Mouse (Mus musculus) gastrocnemius, postnatal 36 days (tissue): ENCODE measurements at regions not wholly inside any gene's neighbourhood (a gene's known extent, or its start where the extent isn't known, plus 50 kb on each side); places are given as distances from the start of the nearest gene placed in this dataset.
"Not testable (repeated sequence)": the region's sequence is repeated elsewhere in the genome, so short reads cannot be mapped to it uniquely, and the experiment has no call there.

Experiments used
- DNase-seq, 2 experiments: peaks; one replicate each; pipeline ENCODE4 v3.0.0; 2022
- intact Hi-C: fragments of 180-260 bp; cut with DNase I; formaldehyde crosslinking; loops from one replicate; pipeline ENCODE4 v1.15.1; 2025

GRCm38 (mm10) chr7:116596914-116597313, 92.7 kb downstream of the Nucb2 start:
- DNase-seq = no peak
- intact Hi-C loops = no loop called here

DNA sequence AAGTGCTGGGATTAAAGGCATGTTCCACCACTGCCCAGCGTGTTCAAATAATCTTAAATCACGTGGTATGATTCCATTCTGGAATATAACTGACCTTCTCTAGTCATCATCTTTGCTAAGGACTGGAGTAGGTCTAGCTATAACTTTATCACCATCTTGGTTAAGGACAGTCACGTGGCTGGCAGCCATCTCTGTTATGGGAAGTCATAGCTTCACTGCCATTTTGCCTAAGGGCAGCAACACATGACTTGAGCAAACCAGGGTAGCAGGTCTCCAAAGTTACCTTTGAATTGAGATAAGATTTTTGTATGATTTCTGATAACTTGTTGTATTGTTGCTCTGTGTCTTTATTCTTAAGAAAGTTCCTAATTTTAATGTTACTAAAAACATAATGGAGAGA, 96.2 kb downstream of the Nucb2 start:
- intact Hi-C loops = loop anchor here (10.0 kb wide), 1 partner anchor 146 kb away; no protein-coding TSS in a partner anchor
- DNase-seq = no peak

DNA sequence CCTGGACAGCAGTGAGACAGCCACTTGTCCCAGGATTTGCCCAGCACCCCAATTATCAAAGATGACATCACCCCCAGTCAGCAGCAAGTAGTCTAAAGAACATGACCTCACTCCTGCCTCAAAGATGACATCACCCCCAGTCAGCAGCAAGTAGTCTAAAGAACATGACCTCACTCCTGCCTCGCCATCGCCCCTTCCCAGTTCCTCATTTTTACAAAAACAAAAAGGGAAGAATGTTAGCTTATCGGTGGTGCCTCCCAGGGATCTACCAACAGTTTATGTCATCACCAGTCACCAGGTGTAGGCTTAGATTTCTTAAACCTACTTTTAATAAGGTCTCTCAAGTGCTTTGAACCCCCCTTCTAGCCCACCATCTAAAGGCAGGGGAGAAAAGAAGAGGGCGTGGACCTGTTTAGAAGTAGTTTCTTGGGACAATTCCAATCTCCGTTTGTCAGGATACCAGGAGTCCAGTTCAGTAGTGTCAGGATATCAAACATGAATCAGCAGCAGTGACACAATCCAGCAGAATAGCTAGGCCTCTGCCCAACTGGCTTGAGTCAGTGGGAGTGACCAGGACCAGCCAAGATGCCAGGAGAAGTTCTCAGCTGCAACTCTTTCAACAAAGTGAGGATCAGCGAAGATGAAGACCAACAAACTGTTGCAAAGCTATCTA, 99.1 kb downstream of the Nucb2 start:
- DNase-seq = no peak
- intact Hi-C loops = loop anchor here (10.0 kb wide), 1 partner anchor 149 kb away; no protein-coding TSS in a partner anchor

DNA sequence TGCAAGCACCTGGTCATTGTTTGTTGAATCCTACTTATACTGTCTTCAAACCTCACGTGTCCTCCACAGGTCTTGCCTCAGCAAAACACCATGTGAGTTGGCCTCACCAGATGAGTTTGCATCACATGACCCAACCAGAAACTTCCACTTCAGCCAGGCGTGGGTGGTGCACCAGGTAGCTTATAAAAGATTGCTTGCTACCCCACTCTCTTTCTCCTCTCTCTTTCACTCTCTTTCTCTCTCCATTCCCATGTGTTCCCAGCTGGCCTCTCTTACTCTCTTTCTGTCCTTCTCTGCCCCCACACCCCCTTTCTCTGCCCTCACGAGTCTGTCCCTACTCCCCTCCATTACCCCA, 99.6 kb downstream of the Nucb2 start:
- no peak for DNase-seq
- intact Hi-C loops = loop anchor here (10.0 kb wide), 1 partner anchor 149 kb away; no protein-coding TSS in a partner anchor

- intact Hi-C loops = loop anchor here (10.0 kb wide), 1 partner anchor 151 kb away; no protein-coding TSS in a partner anchor
- no peak for DNase-seq
These were observed 102.1 kb downstream of the Nucb2 start for GRCm38 (mm10) chr7:116606255-116606654.

DNA sequence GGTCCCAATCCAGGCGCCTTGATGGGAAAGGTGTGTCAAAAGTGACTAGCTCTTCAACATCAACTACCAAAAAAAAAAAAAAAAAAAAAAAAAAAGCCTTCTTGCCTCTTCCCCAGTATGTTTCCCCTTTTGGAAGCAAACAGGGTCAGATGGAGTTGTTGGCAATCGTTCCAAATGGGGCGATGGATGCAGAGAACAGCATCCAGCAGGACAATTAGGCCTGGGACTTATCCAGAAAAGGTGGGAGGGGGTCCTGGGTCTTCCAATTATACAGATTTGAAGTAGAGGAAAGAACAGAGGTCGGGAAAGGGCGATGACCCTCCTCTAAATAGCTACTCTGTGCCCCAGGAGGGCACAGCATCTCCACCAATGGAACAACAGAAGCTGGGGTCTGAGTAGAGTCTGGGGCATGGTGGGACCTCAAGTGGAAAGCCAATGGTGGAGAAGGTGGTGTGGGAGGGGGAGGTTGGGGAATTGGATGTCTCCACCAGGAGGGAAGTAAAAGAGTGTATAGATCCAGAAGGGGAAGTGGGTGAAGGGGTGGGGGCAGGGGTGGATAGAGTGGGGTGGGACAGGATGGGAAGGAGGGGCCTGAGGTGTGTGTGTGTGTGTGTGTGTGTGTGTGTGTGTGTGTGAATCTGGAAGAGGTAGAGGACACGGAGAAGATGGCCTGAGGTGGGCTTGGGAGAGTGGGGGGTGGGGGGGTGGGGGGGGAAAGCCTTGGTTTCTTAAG, 102.7 kb downstream of the Nucb2 start:
- intact Hi-C loops = loop anchor here (10.0 kb wide), 1 partner anchor 152 kb away; no protein-coding TSS in a partner anchor
- DNase-seq = no peak

- intact Hi-C loops = loop anchor here (2.0 to 10.0 kb wide), 2 partner anchors 77 to 153 kb away; no protein-coding TSS in a partner anchor
These were observed 103.6 kb downstream of the Nucb2 start for GRCm38 (mm10) chr7:116607628-116608225.

DNA sequence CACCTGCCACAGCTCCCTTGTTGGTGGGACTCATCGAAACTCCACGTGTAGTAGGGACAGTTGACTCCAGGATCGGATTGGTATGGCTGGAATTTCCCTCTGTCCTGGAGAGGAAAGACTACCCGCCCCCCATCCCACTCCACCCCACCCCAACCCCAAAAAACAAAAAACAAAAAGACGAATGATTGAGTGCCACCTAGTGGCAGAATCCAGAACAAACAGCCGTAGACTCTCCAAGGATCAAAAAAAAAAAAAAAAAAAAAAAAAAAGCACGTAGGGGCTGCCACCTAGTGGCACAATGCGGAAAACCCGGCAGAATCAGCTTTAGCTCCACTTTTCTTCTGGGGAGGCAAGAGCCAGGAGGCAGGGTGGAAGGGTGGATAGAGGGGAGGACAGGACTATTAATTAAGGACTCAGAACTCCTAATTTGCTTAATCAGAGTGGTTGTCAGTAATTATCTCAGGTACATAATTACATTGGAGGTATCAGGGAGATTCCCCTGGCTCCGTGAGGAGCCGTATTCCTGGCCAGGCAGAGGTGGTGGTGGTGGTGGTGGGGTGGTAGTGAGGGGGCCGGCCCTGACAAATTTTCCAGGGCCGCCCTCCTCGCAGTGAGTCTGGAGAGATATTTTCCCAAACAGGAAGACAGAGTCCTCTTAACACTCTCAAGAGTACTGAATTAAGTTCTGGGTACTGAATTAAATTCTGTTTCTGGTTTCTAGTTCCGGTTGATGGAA, 104.3 kb downstream of the Nucb2 start:
- peak in 1 of 2 experiments; percentile 31 for DNase-seq
- intact Hi-C loops = loop anchor here (2.0 to 10.0 kb wide), 2 partner anchors 78 to 154 kb away; no protein-coding TSS in a partner anchor

More at GRCm38 (mm10) chr7:116607628-116608225, 103.6 kb downstream of the Nucb2 start:
- no peak for DNase-seq

- no peak for DNase-seq
- intact Hi-C loops = loop anchor here (2.0 to 10.0 kb wide), 2 partner anchors 79 to 155 kb away; no protein-coding TSS in a partner anchor
These were observed 105.2 kb downstream of the Nucb2 start for GRCm38 (mm10) chr7:116609406-116609805.

DNA sequence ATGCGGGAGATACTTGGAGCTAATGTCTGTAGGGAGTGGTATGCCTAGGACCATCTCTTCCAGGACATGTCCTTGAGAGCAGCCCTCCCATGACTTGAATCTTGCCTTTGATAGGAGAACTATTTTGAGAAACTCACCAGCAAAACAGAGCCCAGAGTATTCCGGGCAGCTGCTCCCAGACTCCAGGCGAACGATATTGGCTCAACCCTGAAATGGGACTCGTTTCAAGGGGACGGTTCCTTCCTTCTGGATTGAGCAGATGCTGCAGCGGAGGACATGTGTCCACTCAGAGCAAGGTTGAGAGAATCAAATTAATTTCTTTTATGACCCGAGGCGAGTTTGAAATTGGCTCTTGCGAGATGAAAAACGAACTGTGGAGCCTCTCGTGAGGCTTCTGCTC, 105.7 kb downstream of the Nucb2 start:
- no peak for DNase-seq
- intact Hi-C loops = loop anchor here (2.0 to 10.0 kb wide), 2 partner anchors 79 to 155 kb away; no protein-coding TSS in a partner anchor

DNA sequence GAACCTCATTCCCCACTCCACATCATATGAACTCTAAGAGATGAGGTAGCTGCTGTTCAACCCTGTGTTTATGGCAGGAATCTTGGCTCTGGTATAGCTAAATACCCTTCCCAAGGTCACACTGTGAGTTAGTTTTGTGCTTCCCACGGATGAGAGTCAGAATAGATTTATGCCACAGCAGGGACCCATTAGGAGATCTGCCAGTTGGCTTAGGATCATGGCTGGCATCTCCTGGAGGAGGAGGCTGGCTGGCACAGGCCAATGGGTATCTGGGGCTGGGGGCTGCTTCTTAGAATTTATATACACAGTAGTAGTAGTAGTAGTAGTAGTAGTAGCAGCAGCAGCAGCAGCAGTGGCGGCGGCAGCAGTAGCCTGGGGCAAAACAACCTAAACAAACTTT, 111.8 kb downstream of the Nucb2 start:
- DNase-seq = no peak
- intact Hi-C loops = no loop called here

DNA sequence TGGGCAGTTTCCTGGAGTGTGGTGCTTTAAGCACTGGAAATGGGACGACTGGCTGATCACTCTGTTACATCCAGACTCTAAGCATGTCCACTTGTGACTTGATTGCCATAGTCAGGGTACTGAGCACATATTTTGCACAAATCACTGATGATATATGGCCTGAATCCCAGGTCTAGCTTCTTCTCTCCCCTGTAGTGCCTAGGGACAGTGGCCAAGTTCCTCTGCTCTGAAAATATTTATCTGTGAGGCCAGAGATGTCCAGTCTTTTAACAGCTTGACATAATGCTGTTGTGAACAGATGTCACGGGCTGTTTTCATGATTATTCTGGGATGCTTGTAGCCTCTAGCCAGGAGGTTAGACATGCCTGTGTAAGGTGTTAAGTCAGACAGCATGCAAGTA, 115.5 kb downstream of the Nucb2 start:
- intact Hi-C loops = no loop called here
- no peak for DNase-seq

DNA sequence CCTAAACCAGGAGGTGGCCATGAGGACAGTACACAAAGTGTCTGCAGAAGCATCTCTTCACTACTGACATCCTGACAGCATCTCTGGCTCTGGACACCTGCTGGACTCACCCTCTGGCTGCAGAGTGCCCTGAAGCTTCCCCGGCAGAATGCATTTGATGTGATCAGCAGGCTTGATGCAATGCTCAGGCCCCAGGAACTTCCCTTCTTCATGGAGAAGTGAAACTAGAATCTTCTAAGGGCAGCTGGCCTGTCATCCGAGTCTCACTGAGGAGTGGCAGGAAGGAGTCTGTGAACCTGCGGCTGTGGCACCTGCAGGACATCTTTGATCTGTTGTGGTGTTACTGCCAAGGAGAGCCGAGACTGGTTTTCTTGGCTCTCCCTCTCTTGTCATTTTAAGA, 116.2 kb downstream of the Nucb2 start:
- intact Hi-C loops = no loop called here
- no peak for DNase-seq

DNA sequence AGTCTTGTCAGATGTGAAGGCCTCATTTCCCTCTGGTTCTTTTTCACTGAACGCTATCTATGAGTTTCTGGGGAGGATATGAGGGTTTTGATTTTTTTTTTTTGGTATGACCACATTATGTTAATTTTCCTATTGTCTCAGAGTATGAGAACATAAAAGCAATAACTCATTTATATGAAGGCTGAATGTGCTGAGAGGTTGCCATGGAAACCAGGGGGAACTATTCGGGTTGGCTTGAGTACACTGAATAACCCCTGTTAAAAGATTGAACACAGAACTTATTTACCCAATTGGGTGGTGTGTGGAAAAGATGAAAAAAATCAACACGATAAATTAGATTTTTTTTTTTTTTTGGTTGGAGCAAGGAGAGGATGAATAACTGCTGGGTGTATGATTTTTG, 129.0 kb downstream of the Nucb2 start:
- intact Hi-C loops = no loop called here
- DNase-seq = no peak

GRCm38 (mm10) chr7:116644902-116645650, 140.9 kb downstream of the Nucb2 start:
- intact Hi-C loops = no loop called here
- peak in 1 of 2 experiments; percentile 37 for DNase-seq

DNA sequence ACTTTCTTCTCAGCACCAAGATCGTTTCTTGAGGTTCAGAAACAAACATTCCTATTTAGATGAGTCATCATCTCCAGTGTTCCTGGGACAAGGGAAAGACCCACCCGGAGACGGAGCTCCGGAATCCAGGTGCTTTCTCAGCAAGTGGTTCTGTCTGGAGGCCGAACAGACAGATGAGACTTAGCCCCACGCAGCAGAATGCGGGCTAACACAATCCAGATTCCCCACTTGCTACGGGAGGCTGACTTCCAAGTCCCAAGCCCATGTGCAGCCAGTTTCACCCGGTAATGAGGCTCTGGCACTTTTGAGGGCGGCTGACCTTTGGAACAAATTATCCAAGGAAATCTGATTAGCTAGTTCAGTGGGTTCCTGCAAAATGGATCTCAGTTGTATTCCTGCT, 150.3 kb downstream of the Nucb2 start:
- intact Hi-C loops = no loop called here
- no peak for DNase-seq

DNA sequence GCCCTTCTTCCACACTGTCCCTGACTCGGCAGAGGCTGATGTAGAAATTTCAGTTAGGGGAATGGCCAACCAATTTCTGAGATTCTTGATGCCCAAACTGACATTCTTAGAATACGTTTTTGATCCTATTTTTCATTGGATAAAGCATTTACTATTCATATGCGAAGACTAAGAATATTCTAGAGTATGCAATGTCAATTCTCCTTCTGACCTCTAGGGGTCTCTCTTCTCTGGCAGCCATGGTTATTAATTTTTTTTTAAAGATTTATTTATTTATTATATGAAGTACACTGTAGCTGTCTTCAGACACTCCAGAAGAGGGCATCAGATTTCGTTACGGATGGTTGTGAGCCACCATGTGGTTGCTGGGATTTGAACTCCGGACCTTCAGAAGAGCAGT, 152.9 kb downstream of the Nucb2 start:
- intact Hi-C loops, DNase-seq: not testable (repeated sequence)

GRCm38 (mm10) chr7:116665581-116665980, 161.4 kb downstream of the Nucb2 start:
- no peak for DNase-seq
- intact Hi-C loops = no loop called here

GRCm38 (mm10) chr7:116674199-116675019, 170.2 kb downstream of the Nucb2 start:
- intact Hi-C loops = no loop called here
- no peak for DNase-seq
